Mouse (Mus musculus) cerebellum, postnatal 36 days (tissue): ENCODE results near the gene Casp9.
A peak's percentile ranks its signal among the peaks of the same experiment; 100 is the strongest.
"Not testable (repeated sequence)": the region's sequence is repeated elsewhere in the genome, so short reads cannot be mapped to it uniquely, and the experiment has no call there.

Experiments
- DNase-seq, 2 experiments: peaks; one replicate each; pipeline ENCODE4 v3.0.0; 2021 to 2022; ENCODE audit warnings: mixed read lengths in 2 of 2

The Casp9 gene

DNA sequence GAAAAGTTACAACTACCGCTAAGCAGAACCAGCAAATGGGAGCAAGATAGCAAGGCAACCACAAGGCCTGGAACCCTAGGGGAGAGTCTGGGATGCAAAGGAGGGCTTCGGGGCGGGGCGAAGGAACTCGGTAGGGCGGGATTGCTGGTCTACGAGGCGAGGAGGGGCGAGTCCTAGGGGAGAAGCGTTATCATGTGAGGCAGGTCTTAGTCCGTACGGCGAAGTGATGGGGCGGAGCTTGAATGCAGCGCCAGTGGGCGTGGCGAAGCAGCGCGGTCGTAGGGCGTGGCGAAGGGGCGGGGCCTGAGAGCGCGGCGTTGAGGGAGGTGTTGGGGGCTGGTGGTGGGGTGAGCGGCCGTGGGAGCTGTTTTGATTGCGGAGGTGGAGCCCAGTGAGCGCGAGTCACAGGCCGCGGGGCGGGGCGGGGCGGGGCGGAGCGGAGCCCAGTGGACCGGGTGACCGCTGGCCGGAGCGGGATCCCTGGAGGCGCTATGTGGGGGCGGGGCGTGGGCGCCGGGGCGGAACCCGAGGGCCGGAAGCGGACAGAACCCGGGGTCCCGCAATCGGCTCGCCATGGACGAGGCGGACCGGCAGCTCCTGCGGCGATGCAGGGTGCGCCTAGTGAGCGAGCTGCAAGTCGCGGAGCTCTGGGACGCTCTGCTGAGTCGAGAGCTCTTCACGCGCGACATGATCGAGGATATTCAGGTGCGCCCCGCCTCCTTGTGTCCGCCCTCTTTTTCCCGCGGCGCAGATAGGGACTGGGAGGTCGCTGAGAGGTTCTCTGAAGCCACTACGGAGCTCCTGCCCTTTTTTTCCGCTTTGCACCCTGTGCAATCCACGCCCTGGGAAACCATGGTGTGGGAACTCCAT is at the start of gene Casp9:
Casp9 (plus strand) TSS at position 331 of the 870 bp plus-strand sequence.
- DNase-seq = peak; percentile 96

DNA sequence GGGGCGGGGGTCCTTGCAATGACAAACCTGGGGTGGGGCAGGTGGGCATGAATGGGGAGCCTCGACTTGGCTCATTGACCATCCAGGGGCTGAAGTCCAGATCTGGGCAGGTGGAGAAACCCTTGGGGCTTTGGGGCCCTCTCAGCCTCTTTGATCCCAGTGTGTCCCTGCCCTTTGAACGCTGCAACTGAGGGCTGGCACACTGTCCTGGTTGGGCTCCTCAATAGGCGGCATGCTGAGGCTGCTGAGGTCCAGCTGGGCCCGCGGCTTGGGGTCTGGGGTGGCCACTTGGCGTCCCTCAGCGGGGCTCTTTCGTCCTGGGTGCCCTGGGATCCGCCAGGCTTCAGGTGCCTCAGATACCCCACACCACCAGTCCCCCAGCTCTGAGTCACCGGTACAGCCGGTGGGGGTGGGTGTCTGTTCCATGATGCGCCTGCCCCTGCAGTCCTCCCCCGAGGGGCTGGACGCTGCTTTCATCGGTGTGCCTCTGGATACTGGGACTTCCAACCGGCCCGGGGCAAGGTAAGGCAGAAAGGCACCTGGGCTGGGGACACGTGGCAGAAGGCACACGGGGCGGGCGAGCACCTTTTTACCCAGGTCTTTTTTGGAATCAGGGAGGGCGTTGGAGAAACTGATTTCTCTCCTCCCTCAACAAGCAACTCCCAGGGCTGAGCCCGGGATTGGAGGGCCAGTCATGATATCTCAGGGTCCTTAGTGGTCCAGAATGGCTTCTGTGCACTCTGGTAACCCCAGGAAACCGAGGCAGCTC is 46.6 kb upstream of the Casp9 start, which contains the start of gene Agmat:
Agmat (plus strand) TSS at position 95 of the 769 bp plus-strand sequence.
- DNase-seq = no peak

DNA sequence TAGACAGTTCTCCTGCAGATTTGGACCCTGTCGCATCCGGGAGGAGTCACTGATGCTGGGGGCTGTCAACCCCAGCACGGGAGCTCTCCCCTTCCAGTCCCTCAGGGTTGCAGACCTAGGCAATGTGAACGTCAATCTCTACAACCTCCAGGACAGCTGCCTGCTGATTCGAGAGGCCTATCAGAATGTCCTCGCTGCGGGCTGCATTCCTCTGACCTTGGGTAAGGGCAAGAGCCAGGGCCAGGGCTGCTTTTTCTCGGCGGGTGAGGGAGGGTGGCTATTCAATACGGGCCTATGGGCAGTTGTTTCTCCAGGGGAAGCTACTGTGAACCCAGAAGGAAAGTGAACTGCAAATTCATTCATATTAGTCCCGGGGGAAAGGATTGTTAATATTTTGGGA is 43.9 kb upstream of the Casp9 start:
- DNase-seq = no peak

DNA sequence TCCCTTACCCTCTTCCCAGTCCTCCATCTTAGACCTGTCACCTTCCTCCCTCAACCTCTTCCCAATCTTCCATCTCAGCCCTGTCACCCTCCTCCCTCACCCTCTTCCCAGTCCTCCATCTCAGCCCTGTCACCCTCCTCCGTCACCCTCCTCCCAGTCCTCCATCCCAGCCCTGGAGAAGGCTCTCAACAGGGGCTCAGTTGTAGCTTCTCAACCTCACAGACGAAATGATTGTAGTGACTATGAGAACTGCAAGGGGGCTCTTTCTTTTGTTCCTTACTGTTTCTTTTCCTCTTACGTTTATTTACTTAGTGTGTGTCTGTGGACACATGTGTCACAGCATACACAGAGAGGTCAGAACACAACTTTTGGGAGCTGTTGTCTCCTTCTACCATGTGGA is 42.6 kb upstream of the Casp9 start:
- no peak for DNase-seq

DNA sequence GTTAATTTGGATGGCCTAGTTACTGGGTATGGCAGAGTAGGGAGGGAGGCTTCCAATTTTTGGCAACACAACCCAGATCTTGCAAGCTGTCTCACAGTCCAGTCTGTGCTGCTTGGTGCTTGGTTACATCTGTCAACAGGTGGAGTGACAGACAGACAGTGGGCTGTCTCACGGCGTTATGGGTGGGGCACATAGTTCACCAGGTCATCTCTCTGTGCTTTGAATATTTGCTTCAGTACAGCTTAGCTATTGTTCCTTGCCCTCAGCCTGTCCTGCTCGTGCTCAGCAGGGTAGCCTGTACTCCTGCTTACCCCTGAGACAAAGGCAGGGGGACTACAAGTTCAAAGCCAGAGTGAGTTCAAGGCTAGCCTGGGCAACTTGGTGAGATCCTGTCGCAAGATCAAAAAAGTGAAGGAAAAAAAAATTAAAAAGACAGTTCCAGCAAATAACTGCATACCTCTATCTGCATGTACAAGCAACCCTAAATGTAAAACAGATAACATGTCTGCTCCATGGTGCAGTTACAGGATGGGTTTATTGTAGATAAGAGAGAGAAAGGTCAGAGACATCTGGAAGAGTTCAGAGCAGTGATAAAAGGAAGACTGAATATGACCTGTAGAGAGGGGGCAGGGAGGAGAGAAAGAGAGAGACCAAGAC is 41.9 kb upstream of the Casp9 start:
- no peak for DNase-seq

DNA sequence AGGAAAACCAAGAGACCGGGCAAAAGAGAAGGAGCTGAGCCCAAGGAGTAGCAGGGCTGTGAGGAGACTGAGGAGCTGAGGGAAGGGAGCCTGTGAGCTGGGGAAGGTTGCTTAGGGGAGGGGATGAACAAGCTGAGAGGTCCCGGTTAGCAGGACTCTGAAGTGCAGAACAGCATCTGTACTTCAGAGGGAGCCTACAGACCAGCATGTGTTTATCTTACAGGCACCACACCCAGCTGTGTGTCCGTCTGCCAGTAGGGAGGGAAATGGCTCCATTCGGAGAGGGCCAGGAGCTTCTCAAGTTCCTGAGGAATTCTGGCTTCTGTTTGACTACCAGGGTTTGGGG is 41.4 kb upstream of the Casp9 start:
- no peak for DNase-seq

DNA sequence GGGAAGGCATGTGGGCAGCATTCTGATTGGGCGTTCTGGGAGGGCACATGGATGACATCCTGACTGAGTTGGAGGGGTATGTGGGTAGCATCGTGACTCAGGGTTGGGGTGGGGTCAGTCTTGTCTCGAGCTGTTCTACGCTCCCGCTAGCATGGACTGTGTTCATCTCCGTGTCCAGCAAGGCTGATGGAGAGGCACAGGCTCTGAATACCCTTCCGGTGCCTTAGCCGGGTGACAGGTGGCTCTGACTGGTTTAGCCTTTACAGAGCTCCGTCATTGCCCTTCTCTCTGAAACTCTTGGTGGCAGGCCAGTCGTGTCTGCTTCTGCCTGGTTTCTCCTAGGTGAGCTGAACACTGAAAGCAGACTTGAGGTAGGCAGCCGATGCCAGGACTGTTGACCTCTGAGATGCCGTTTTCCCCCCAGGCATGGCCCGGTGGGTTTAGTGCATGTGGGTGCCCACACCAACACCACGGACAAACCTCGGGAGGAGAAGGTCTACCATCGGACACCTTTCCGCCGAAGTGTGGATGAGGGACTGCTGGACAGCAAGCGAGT is 38.0 kb upstream of the Casp9 start:
- no peak for DNase-seq

DNA sequence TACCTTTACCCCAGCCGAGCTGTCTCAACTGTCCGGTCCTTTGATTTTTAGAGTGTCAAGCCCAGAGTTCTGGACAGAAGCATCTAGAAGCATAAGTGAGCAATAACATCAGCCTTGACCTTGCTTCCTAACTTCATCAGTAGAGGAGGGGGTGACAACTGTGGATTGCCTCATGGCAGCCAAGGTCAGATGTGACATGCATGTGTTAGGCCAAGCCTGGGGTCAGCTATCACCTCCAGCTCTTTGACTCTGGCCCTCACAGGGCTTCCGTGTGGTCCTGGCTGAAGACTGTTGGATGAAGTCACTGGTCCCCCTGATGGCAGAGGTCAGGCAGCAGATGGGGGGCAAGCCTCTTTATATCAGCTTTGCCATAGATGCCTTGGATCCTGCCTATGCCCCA is 36.3 kb upstream of the Casp9 start:
- DNase-seq = no peak

DNA sequence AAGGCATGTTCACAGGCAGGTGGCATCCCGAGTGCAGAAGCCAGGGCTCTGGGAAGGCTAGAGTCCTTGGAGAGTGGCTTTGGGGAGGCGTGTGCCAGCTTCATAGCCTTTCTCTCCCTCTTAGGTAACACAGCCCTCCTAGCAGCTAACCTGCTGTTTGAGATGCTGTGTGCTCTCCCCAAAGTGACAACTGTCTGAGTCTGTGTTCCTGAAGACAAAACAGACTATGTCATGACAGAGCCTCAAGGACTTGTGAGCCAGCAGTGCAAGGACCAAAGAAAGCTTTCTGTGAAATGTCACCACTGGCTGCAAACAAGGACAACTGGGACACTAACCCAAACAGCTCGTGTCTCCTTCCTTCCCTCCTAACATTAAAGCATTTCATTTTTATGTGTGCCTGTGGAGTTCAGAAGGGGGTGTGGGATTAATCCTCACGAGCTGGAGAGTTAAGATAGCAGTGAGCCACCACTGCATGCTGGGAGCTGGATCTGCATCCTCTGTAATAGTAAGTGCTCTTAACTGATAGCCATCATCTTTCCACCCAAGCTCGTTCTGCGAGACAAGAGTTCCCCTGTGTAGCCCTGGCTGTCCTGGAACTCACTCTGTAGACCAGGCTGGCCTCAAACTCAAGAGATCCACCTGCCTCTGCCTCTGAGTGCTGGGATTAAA is 34.4 kb upstream of the Casp9 start:
- DNase-seq = no peak

DNA sequence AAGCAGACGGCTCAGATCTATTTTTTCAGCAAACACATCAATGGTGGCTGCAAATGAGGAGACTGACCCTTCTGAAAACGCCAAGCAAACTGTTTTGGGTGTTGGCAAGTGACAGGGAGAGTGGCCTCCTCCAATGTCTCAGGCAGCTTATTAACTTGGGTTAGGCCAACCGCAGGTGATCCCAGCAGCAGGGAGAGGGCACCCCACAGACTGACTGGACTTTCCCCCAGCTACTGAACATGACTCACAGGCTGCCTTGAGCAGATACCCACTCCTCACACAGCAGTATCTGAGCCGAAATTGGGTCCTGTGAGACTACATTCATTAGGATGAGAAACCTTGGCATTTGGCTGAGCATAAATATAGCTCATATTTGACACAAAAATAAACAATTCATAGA is 32.5 kb upstream of the Casp9 start:
- no peak for DNase-seq

DNA sequence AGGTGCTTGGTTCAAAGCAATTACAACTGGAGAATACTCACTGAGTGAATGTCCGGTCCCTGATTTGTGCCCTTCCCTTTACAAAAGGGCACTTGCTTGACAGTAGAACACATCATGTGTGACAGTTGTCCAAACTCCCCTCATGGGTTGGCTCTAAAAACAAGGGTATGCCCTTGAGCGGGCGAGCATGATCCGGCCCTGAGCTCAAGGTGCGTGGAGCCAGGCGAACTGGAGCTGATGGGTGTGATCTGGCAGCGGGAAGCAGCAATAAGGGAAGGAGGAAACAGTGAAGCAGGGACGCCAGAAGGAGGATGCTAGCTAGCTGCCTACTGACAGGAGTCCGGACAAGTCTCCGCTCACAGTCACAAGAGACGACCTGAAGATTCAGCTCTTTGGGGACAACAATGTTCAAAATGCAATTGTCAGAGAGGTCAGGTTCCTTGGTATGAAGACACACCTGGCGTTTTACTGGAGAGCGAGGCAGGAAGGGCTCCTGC is 31.3 kb upstream of the Casp9 start:
- no peak for DNase-seq

DNA sequence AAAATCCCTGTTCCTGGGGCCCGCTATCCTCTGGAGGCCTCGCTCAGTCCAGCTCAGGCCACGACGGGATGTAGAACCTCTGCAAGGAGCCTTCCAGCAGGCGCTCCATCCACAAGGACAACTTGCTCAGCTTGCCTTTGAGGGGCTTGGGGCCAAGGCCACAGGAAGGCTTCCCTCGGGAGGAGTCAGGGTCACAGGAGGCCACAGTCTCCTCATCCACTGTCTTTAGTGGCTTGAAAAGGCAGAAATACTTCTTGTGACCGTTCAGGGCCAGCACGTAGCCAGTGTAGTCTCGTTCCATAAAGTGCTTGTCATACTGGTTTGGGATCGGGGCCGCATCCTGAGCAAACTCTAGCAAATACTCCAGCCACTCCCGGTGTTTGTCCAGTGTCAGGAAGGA is 29.9 kb upstream of the Casp9 start:
- no peak for DNase-seq

DNA sequence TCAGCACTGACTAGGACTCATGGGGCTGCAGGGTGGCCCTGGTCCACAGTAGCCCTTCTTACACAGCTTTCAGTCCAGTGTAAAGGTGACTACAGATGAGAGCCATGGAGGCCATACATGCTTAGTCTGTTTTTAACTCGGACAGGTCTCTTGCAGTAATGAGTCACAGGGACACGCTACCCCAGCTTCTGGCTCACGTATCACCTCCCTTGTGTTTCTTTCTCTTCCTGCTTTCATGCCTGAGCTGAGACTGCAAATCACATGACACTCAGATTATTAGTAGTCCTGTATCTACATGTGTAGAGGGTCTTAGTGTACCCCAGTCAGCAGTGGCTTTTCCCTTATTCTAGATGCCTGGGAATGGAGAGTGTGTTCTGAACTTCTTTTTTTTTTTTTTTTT is 28.4 kb upstream of the Casp9 start:
- no peak for DNase-seq

DNA sequence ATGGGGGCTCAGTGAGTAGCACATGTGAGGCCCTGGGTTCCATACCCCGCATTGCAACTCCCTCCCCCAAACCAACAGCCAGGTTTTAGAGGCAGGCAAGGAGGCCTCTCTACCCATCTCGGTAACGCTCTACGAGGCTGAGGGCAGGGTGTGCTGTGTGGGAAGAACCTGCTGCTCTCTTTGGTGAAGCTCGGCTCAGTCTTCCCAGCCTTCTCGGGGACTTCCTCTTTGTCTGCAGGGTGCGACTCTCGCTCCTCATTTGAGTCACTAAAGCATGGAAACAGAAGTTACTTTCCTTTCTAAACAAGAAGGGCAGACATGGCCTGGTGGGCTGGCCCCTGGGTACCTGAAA is 27.1 kb upstream of the Casp9 start:
- no peak for DNase-seq

DNA sequence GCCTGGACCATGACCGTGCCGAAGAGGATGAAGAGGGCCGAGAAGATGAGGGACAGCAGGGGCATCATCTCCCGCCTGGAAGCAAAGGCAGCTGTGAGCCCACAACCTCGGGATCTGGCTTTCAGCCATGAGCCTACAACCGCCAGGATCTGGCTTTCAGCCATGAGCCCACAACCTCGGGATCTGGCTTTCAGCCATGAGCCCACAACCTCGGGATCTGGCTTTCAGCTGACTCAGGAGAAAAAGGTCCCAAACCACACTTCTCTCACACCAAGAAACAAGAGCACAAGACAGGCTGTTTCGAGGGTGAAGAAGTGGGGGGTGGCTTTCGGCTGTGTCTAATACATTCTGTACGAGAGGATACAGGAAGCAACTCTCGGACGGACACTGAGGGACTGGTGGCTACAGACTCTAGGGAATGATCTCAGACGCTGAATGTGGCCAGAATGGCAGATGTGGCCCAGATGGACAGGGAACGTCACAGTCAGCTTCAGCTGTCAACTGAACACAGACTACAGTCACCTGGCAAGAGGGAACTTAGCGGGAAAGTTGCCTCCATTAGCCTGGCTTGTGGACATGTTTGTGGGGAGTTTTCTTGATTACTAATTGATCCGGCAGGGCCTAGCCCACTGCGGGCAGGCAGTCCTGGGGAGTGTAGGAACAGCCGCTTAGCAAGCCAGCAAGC is 26.6 kb upstream of the Casp9 start:
- DNase-seq = peak; percentile 24 to 25

DNA sequence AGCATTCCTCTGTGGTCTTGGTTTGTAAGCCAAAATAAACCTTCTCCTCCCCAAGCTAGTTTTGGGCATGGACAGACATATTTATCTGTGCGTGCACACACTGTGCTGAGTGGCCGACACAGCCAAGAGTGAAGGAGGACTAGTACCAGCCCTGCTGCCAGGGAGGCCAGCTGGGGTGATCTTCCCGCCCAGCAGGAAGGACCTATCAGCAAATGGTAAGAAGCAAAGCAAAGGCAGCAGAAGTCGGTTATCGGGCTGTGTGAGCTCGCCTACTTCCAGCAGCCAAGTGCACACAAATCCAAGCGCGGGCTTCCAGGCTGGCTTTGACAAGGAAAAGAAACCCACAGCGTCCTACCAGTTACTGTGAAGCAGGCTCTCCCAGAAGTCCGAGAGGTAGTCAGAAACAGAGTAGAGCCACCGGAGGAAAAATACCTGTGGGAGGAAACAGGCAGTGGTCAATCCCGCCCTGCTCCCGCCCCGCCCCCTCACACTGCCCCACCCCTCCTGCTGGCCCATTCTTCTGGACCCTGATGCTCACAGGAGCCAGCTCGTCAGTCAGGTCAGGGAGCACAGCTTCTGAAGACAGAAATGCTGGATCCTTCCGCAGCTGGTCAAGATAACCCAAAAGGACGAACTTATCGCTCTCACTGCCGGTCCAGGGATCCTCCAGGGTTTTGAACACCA is 25.9 kb upstream of the Casp9 start:
- peak; percentile 69 to 72 for DNase-seq

DNA sequence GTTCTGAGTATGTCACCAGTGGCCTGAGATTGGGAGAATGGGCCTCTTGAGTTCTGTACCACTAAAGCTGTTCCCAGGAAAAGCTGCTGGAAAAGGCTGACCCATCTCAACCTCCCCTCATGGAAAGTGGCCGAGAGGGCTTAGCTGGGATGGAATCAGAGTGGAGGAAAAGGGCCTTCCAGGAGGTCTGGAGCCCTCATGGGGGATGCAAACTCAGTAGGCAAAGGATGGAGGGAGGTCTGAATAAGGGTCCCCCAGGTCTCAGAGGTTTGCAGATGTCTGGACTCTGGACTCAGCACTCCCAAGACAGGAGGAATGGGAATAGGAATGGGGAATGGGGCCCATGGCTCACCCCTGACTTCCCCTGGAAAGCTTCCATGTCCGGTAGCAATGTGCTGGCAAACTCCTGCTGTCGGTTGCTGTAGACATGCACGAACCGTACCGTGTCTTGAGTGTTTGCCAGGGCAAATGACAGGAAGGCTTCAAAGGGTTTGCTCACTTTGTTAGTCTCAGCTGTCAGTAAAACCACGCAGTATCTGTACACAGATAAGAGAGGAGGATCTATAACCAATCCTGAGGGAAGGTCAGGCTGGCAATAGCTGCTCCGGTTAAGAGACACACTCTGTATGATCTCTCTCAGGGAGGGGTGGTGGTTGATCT is 23.8 kb upstream of the Casp9 start:
- no peak for DNase-seq

DNA sequence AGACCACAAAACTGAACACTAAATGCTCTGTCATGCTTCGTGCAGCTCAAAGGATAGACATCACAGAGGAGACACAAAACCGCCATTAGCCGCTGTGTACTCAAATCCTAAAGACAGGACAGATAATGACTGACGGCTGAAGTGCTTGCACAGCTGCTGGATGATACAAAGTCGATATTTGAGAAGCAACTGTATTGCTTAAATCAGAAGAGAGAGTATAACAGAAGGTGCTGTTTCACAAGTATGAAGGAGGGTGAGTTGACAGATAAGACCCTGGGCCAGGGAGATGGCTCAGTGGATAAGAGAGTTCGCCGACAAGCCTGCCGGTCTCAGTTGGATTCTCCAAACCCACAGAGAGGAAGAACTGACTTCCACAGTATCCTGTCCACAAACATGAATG is 21.6 kb upstream of the Casp9 start:
- no peak for DNase-seq

DNA sequence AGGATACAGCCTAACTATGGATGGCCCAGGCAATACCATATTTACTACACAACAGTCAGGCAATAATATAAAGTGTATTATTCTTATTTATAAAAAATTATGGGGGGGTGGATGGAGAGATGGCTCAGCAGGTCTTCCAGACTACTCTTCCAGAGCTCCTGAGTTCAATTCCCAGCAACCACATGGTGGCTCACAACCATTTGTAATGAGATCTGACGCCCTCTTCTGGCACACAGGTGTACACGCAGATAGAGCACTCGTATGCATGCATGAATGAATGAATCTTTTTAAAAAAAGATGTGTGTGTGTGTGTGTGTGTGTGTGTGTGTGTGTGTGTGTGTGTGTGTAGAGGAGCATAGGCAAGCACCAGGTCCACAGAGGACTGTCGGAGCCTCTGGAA is 20.4 kb upstream of the Casp9 start:
- DNase-seq = not testable (repeated sequence)

DNA sequence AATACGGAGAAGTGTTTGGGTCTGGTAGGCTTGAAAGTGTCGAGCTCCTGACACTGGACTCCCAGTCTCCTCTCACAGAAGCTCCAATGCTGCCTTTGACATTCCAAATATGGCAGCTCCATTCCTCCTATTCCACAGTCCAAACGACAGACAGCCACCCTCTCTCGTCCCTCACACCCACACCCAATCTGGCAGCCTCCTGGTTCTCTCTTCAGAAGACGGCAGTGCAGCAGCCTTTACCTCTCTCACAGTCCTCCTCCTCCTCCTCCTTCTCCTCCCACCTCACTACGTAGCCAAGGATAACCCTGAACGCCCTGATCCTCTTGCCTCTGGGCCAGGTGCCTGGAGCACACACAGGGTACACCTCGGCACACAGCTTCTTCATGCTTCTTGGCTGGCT is 13.6 kb upstream of the Casp9 start:
- no peak for DNase-seq
